ENCODE assay signal across 23 mouse cellular contexts in the genomic region with DNA sequence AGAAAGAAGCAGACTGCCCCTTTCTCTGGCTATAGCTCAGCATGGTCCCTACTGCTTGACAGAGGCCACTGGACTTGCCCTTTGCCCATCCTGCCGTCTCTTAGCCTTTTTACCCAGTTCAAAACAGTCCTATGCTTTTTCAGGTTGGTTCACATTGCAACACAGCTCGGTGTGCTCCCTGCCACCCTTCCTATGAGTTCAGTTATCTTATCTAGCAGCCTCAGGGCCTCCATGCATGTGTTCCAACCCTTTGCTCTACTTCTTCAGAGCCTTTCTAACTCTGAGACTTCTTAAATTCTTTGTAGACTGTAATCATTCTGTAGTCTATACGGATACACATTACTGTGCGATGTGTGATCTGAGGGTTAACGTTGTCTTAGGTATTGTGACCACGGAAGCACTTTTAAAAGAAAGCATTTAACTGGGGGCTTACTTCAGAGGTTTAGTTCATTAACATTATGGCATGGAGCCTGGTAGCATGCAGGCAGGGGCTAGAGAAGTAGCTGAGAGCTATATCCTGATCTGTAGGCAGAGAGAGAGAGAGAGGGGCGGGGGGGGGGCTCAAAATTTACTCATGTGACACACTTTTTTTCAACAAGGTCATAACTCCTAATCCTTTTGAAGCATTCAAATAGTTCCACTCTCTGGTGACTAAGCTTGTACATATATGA. TPM values are rescaled to one million over a fixed set of nuclear protein-coding genes. Genes with fewer than 3 reads are reported as not detected.
A peak's percentile ranks its signal among the peaks of the same experiment; 100 is the strongest.
DNase-seq lines count a peak whose midpoint lies in the region; ATAC-seq and TF ChIP-seq lines count a peak whose summit lies in the region.
"Had no signal": no experiment of that assay in that cellular context is flagged by ENCODE, and none has a peak within 500 bp of the region (broad histone marks: within the 10 kb centered on the region; RNA-seq: fewer than 3 reads in every experiment).

No protein-coding gene starts in this region.

- DNase-seq in liver, adult 2 months (ENCODE audit: extremely low read depth, low read depth, low spot score): peak; percentile 98
- no peak for DNase-seq in cerebellum, postnatal 36 days
- DNase-seq in kidney, adult 2 months: no peak
- DNase-seq: adrenal gland, postnatal 14 days; cerebellum, adult 11 months; cerebellum, adult 9-11 months; forebrain, postnatal 0 days; gastrocnemius, postnatal 36 days; kidney, adult 11 months; lung, embryonic 14.5 days; midbrain, embryonic 14.5 days; retina, postnatal 1 day; right cerebral cortex, postnatal 25 days; thymus, postnatal 36 days had no signal

- no peak for TF ChIP-seq POLR2A in liver, adult 2 months (IDR thresholded peaks at IDR 0.05; ENCODE audit: extremely low read depth, insufficient read depth, low read length)
- no peak for TF ChIP-seq POLR2A in kidney, adult 2 months (IDR thresholded peaks at IDR 0.05; ENCODE audit: low read depth, low read length)

- 59% methylated on average over 7 of the region's 7 CpGs for WGBS in liver, adult 2 months
- 34% methylated on average over 7 of the region's 7 CpGs for WGBS in liver, embryonic 16.5 days (ENCODE audit: insufficient replicate concordance)
- 86% methylated on average over 7 of the region's 7 CpGs for WGBS in hindbrain, embryonic 13.5 days
- 67% methylated on average over 7 of the region's 7 CpGs for WGBS in heart, embryonic 12.5 days
- whole genome bisulfite sequencing in kidney, adult 2 months: 78% methylated on average over 7 of the region's 7 CpGs

- H3K4me3 ChIP-seq in liver, adult 2 months (ENCODE audit: insufficient read depth, low read depth, low read length): no peak overlapping the region
- H3K4me3 ChIP-seq in liver, embryonic 16.5 days (ENCODE audit: low read depth, low read length): no peak overlapping the region
- H3K4me3 ChIP-seq in hindbrain, embryonic 13.5 days: no peak overlapping the region
- no peak overlapping the region for H3K4me3 ChIP-seq in heart, embryonic 12.5 days
- H3K4me3 ChIP-seq in kidney, adult 2 months (ENCODE audit: insufficient read depth, low read depth, low read length): no peak overlapping the region
- H3K4me3 ChIP-seq: embryonic facial prominence, embryonic 10.5 days; megakaryocyte, embryonic 14.5 days had no signal

- no peaks in the 10 kb centered on the region for H3K27me3 ChIP-seq in liver, adult 2 months (ENCODE audit: control insufficient read depth, insufficient read depth, low read length)
- no peaks in the 10 kb centered on the region for H3K27me3 ChIP-seq in liver, embryonic 16.5 days (ENCODE audit: control insufficient read depth, insufficient read depth, low read depth, low read length)
- no peaks in the 10 kb centered on the region for H3K27me3 ChIP-seq in hindbrain, embryonic 13.5 days
- H3K27me3 ChIP-seq in heart, embryonic 12.5 days (replicated peaks): no peaks in the 10 kb centered on the region
- no peaks in the 10 kb centered on the region for H3K27me3 ChIP-seq in kidney, adult 2 months (replicated peaks; ENCODE audit: control insufficient read depth, insufficient read depth, low read length)
- H3K27me3 ChIP-seq: megakaryocyte, embryonic 14.5 days had no signal

- H3K36me3 ChIP-seq in liver, adult 2 months (ENCODE audit: control insufficient read depth, insufficient read depth, low read length): peaks cover 25% of the 10 kb centered on the region
- H3K36me3 ChIP-seq in liver, embryonic 16.5 days (ENCODE audit: control insufficient read depth, insufficient read depth): no peaks in the 10 kb centered on the region
- H3K36me3 ChIP-seq in hindbrain, embryonic 13.5 days: no peaks in the 10 kb centered on the region
- H3K36me3 ChIP-seq in heart, embryonic 12.5 days: no peaks in the 10 kb centered on the region
- H3K36me3 ChIP-seq in kidney, adult 2 months (ENCODE audit: control insufficient read depth, insufficient read depth, low read length): no peaks in the 10 kb centered on the region
- H3K36me3 ChIP-seq: embryonic facial prominence, embryonic 10.5 days had no signal

- peaks cover 33% of the 10 kb centered on the region for H3K4me1 ChIP-seq in liver, adult 2 months (ENCODE audit: control insufficient read depth, insufficient read depth, low read length)
- H3K4me1 ChIP-seq in liver, embryonic 16.5 days (ENCODE audit: control insufficient read depth, low read depth, low read length): peaks cover 10% of the 10 kb centered on the region
- H3K4me1 ChIP-seq in hindbrain, embryonic 13.5 days (replicated peaks): no peaks in the 10 kb centered on the region
- no peaks in the 10 kb centered on the region for H3K4me1 ChIP-seq in heart, embryonic 12.5 days (replicated peaks)
- no peaks in the 10 kb centered on the region; the same call in 1 of the 2 replicates for H3K4me1 ChIP-seq in kidney, adult 2 months (ENCODE audit: control insufficient read depth, insufficient read depth, low read length)
- H3K4me1 ChIP-seq: embryonic facial prominence, embryonic 10.5 days; megakaryocyte, embryonic 14.5 days had no signal

- no peaks in the 10 kb centered on the region for H3K9me3 ChIP-seq in liver, embryonic 16.5 days (replicated peaks; ENCODE audit: control insufficient read depth, low read length)
- H3K9me3 ChIP-seq in hindbrain, embryonic 13.5 days: no peaks in the 10 kb centered on the region
- H3K9me3 ChIP-seq in heart, embryonic 12.5 days (replicated peaks): 0 out of 2 replicates have a peak, but pooled peaks cover 8% of the 10 kb centered on the region

- peaks cover 11% of the 10 kb centered on the region for H3K79me2 ChIP-seq in liver, adult 2 months (ENCODE audit: control insufficient read depth, insufficient read depth, low read length)

- H3K9ac ChIP-seq in liver, adult 2 months (ENCODE audit: low read depth, low read length): no peak overlapping the region
- no peak overlapping the region for H3K9ac ChIP-seq in liver, embryonic 16.5 days (ENCODE audit: low read depth, low read length)
- no peak overlapping the region for H3K9ac ChIP-seq in hindbrain, embryonic 13.5 days
- H3K9ac ChIP-seq in heart, embryonic 12.5 days: no peak overlapping the region
- H3K9ac ChIP-seq: forebrain, postnatal 0 days; lung, embryonic 14.5 days had no signal

- no peak overlapping the region for H3K4me2 ChIP-seq in liver, embryonic 16.5 days (ENCODE audit: low read depth, low read length)
- H3K4me2 ChIP-seq in hindbrain, embryonic 13.5 days: no peak overlapping the region
- no peak overlapping the region for H3K4me2 ChIP-seq in heart, embryonic 12.5 days
- H3K4me2 ChIP-seq: lung, embryonic 14.5 days had no signal

- peak overlapping the region; percentile 90 for H3K27ac ChIP-seq in liver, adult 2 months (replicated peaks; ENCODE audit: insufficient read depth, low read depth, low read length)
- H3K27ac ChIP-seq in liver, embryonic 16.5 days (ENCODE audit: low read length): no peak overlapping the region
- H3K27ac ChIP-seq in hindbrain, embryonic 13.5 days: no peak overlapping the region
- H3K27ac ChIP-seq in heart, embryonic 12.5 days (ENCODE audit: poor library complexity, severe bottlenecking): no peak overlapping the region
- no peak overlapping the region for H3K27ac ChIP-seq in kidney, adult 2 months (ENCODE audit: insufficient read depth, low read depth, low read length)
- H3K27ac ChIP-seq: embryonic facial prominence, embryonic 10.5 days had no signal

- peak; percentile 89 for ATAC-seq in erythroblast, adult 5-6 weeks (replicated peaks; ENCODE audit: low FRiP score, poor library complexity, severe bottlenecking)
- ATAC-seq in liver, embryonic 16.5 days (ENCODE audit: low read depth): peak; percentile 87
- ATAC-seq in hindbrain, embryonic 13.5 days (ENCODE audit: low FRiP score): no peak
- no peak for ATAC-seq in heart, embryonic 12.5 days (ENCODE audit: insufficient number of reproducible peaks, low FRiP score)
- ATAC-seq: forebrain, postnatal 0 days; hindbrain, embryonic 16.5 days had no signal

- no peak for TF ChIP-seq CTCF in liver, adult 2 months (IDR thresholded peaks at IDR 0.05; ENCODE audit: low read depth, low read length)
- no peak for TF ChIP-seq CTCF in kidney, adult 2 months (conservative IDR thresholded peaks at IDR 0.05; ENCODE audit: insufficient read depth, insufficient read length, low read depth, low read length)

RNA-seq across cellular contexts. Expression of gene Eci2, which starts 7.9 kb away (rescaled TPM):
- total RNA-seq in erythroblast, adult 5-6 weeks (2015; ENCODE audit: low replicate concordance): 18.4 and 35.5 TPM in 2 replicates
- total RNA-seq in erythroblast, adult 5-6 weeks (2017; ENCODE audit: low replicate concordance): 27.5 and 39.9 TPM in 2 replicates
- total RNA-seq in liver, adult 2 months (2014; rRNA removed): 253 and 359 TPM in 2 replicates
- 125 and 130 TPM in 2 replicates for polyA plus RNA-seq in liver, adult 2 months (2012; rRNA removed)
- 46.4 and 48.7 TPM in 2 replicates for polyA plus RNA-seq in liver, embryonic 16.5 days (2015; fragmentation: Nextera tagmentation; extraction: Ambion mirVana)
- polyA plus RNA-seq in hindbrain, embryonic 13.5 days (2015; fragmentation: Nextera tagmentation; extraction: Ambion mirVana): 115 and 119 TPM in 2 replicates
- 107 and 111 TPM in 2 replicates for polyA plus RNA-seq in heart, embryonic 12.5 days (2016; fragmentation: Nextera tagmentation; extraction: Ambion mirVana)
- polyA plus RNA-seq in kidney, adult 2 months (2012; rRNA removed): 76.2 and 82.5 TPM in 2 replicates

RNA-seq across cellular contexts. Expression of gene Eci3, which starts 55.4 kb away (rescaled TPM):
- total RNA-seq in erythroblast, adult 5-6 weeks (2015; ENCODE audit: low replicate concordance): not detected in 2 replicates
- not detected in 2 replicates for total RNA-seq in erythroblast, adult 5-6 weeks (2017; ENCODE audit: low replicate concordance)
- 2.1 and 7.0 TPM in 2 replicates for total RNA-seq in liver, adult 2 months (2014; rRNA removed)
- polyA plus RNA-seq in liver, adult 2 months (2012; rRNA removed): 2.2 and 4.6 TPM in 2 replicates
- polyA plus RNA-seq in liver, embryonic 16.5 days (2015; fragmentation: Nextera tagmentation; extraction: Ambion mirVana): 0.06 and 0.09 TPM in 2 replicates
- 0.44 and 0.65 TPM in 2 replicates for polyA plus RNA-seq in hindbrain, embryonic 13.5 days (2015; fragmentation: Nextera tagmentation; extraction: Ambion mirVana)
- 0.36 and 0.47 TPM in 2 replicates for polyA plus RNA-seq in heart, embryonic 12.5 days (2016; fragmentation: Nextera tagmentation; extraction: Ambion mirVana)
- polyA plus RNA-seq in kidney, adult 2 months (2012; rRNA removed): 106 and 129 TPM in 2 replicates
- total RNA-seq: forebrain, postnatal 0 days; hematopoietic stem cell, adult 5-6 weeks had no signal
- polyA plus RNA-seq: cortical plate, adult 2 months had no signal

Comparison
In these comparisons a context has a peak if more than half of its experiments do, and no peak if none do; other contexts are left out.
1. ATAC-seq: peak in erythroblast, adult 5-6 weeks (single experiment) and liver, embryonic 16.5 days (single experiment); none in hindbrain, embryonic 13.5 days (single experiment) and heart, embryonic 12.5 days (single experiment).
2. RNA of gene Eci3, which starts 55.4 kb away (polyA plus RNA-seq): 106 to 129 TPM in kidney, adult 2 months; 2.2 to 4.6 TPM in liver, adult 2 months, 0.36 to 0.47 TPM in heart, embryonic 12.5 days, 0.44 to 0.65 TPM in hindbrain, embryonic 13.5 days and 0.06 to 0.09 TPM in liver, embryonic 16.5 days; every median in the first group is over 10 times any median in the second.